Mouse (Mus musculus) E14TG2a.4 (cell line): ENCODE measurements around the gene Kcnip4.

Source experiments
- H3K27me3 ChIP-seq: 2 replicates; pipeline ENCODE4 v1.6.1; 2014; ENCODE audit warnings: low read length, control low read depth; ENCODE audit not compliant: insufficient read depth
- H3K36me3 ChIP-seq: 2 replicates; pipeline ENCODE4 v1.6.1; 2014; ENCODE audit warnings: low read length, control low read depth; ENCODE audit not compliant: insufficient read depth
- H3K4me1 ChIP-seq: replicated peaks from 2 replicates; pipeline ENCODE4 v1.6.1; 2014; ENCODE audit warnings: low read depth, low read length, control low read depth
- H3K4me3 ChIP-seq: replicated peaks from 2 replicates; pipeline ENCODE4 v1.5.1; 2014; ENCODE audit warnings: mild to moderate bottlenecking, low read length
- H3K9me3 ChIP-seq: 2 replicates; pipeline ENCODE4 v1.6.1; 2014; ENCODE audit warnings: low read length, control low read depth
- CTCF ChIP-seq: conservative IDR thresholded peaks from 2 replicates; pipeline ENCODE4 v1.5.1; 2014; ENCODE audit warnings: low read length
- NANOG ChIP-seq: IDR thresholded peaks from 2 replicates; pipeline ENCODE4 v1.6.1; 2014; ENCODE audit warnings: borderline replicate concordance, low read length, mixed read lengths
- POU5F1 ChIP-seq: IDR thresholded peaks from 2 replicates; pipeline ENCODE4 v1.6.1; 2014; ENCODE audit warnings: low read length, borderline replicate concordance

Kcnip4 gene

DNA sequence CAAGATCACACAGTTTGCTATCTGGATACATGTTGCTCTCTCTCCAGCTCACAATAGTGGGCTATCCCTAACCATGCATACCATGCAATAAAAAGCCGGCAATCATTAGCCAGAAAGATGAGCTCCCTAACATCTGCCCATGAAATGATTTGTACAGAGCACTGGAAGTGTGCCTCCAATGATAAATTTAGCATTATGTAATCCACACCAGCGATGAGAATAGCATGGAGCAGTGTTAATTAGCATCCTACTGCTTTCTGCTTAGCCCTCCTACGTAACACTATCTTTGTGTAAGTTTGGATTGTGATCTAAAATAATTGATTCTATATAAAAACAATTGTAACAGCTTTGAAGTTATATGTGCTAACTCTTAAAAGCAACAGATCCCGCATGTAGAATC lies 268.7 kb downstream of the Kcnip4 start:
- TF ChIP-seq CTCF, result no peak
- no peak for TF ChIP-seq POU5F1
- TF ChIP-seq NANOG, result no peak
- no peaks in the 10 kb centered on the region for H3K36me3 ChIP-seq
- H3K9me3 ChIP-seq, result no peaks in the 10 kb centered on the region
- no peak overlapping the region for H3K4me3 ChIP-seq
- no peaks in the 10 kb centered on the region for H3K27me3 ChIP-seq
- H3K4me1 ChIP-seq, result no peaks in the 10 kb centered on the region

DNA sequence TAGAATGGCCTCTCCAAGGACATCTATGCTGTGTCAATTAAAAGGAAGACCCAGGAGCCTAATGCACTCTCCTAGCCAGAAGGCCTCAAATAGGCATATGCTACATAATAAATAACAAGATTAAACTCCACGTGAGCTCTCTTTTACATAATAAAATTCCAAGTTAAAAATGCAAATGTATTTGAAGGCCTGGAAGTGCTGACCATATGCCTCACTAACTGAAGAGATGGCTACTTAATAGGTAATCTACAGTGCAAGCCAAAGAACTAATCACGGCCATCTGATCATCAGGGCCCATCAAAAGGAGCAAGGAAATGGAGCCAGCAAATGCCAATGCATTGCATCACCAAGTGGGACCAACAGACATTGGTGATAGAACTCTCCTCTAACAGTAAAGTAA lies 277.6 kb downstream of the Kcnip4 start:
- Histone ChIP-seq H3K4me3 (no peak overlapping the region), H3K4me1 (no peaks in the 10 kb centered on the region), H3K9me3 (no peaks in the 10 kb centered on the region), H3K36me3 (no peaks in the 10 kb centered on the region), H3K27me3 (no peaks in the 10 kb centered on the region)
- no peak for TF ChIP-seq NANOG
- TF ChIP-seq POU5F1, result no peak
- no peak for TF ChIP-seq CTCF

DNA sequence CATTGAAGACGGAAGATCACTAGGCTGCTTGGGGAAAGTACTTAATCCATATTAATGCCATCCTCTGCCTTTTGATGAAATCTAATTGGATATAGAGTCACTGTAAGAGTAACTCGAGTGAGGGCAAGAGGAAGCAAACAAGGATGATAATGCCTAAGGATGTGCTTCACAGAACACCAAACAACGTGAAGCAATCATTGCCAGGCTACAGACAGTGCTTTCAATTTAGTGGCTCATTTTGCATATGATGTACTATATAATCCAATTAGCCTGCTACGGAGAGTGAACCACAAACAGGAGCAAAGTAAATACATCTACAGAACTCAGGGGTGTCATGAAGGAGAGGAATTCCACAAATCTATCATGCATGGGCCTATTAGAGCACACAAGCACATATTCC lies 280.3 kb downstream of the Kcnip4 start:
- no peak overlapping the region for H3K4me3 ChIP-seq
- H3K4me1 ChIP-seq, result no peaks in the 10 kb centered on the region
- no peak for TF ChIP-seq NANOG
- TF ChIP-seq POU5F1, result no peak
- TF ChIP-seq CTCF, result no peak
- no peaks in the 10 kb centered on the region for H3K27me3 ChIP-seq
- no peaks in the 10 kb centered on the region for H3K36me3 ChIP-seq
- H3K9me3 ChIP-seq, result no peaks in the 10 kb centered on the region

DNA sequence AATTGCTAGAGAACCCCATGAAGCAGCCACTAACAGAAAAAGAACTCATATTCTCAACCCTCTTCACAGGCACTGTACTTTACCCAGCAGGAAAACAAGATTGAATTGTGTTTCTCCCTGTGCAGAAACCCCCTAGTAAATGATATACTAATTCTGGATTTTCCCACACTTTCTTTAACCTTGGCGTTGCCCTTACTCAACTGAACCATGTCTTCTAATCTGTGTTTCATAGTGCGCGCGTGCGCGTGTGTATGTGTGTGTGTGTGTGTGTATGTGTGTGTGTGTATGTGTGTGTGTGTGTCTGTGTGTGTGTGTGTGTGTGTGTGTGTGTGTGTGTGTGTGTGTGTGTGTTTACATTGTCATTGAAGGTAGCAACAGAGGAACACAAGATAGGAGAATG lies 283.0 kb downstream of the Kcnip4 start:
- no peak for TF ChIP-seq NANOG
- no peak for TF ChIP-seq CTCF
- TF ChIP-seq POU5F1, result no peak
- H3K4me1 ChIP-seq, result no peaks in the 10 kb centered on the region
- no peaks in the 10 kb centered on the region for H3K36me3 ChIP-seq
- H3K9me3 ChIP-seq, result no peaks in the 10 kb centered on the region
- H3K4me3 ChIP-seq, result no peak overlapping the region
- H3K27me3 ChIP-seq, result no peaks in the 10 kb centered on the region

DNA sequence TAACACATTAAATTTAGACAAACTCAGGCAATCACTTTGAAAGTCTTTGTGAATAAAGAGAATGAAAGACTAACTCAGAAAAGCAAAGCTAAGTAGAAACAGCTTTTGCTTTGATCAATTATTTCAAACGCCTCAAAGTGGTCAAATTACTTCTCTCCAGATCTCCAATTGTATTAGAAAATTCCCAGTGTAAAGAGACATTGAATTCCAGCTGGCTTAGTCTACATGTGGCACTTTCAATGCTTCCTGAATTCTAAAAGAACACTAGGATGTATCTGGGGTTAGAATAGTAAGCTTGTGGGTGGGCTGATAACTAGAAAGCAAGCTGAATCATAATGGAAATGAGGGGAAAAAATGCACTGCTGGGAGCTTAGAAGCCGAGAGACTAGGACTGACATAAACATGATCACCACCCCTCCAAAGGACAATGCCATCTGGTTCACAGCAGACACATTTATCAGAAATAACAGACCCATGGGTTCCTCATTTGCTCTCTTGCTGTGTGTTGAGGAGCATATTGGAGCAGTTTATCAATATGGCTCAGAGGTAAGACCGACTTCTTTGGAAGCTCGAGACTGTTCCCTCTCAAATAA lies 323.4 kb downstream of the Kcnip4 start:
- TF ChIP-seq CTCF, result no peak
- TF ChIP-seq NANOG, result no peak
- no peak for TF ChIP-seq POU5F1
- Histone ChIP-seq H3K4me1 (no peaks in the 10 kb centered on the region), H3K36me3 (no peaks in the 10 kb centered on the region), H3K9me3 (peaks cover 16% of the 10 kb centered on the region), H3K27me3 (no peaks in the 10 kb centered on the region), H3K4me3 (no peak overlapping the region)

DNA sequence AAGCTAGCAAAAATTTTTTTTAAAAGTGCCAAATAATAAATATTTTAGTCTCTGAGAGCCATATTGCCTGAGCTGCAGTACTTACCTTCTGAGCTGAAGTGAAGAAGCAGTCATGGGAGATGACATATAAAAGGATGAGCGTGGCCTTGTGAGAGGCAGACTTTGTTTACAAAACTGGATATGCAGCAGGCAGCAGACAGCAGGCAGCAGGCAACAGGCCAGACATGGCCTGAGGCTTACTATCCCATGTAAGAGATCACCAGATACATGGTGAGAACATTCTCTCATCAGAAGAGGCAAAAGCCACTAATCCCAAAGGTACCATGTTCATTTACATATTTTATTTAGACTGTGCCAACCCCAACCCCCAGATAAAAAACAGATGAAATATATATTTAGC lies 336.5 kb downstream of the Kcnip4 start:
- H3K36me3 ChIP-seq, result no peaks in the 10 kb centered on the region
- H3K9me3 ChIP-seq, result peaks cover 21% of the 10 kb centered on the region
- no peak overlapping the region for H3K4me3 ChIP-seq
- no peaks in the 10 kb centered on the region for H3K4me1 ChIP-seq
- TF ChIP-seq NANOG (no peak), CTCF (no peak), POU5F1 (no peak)
- no peaks in the 10 kb centered on the region for H3K27me3 ChIP-seq

DNA sequence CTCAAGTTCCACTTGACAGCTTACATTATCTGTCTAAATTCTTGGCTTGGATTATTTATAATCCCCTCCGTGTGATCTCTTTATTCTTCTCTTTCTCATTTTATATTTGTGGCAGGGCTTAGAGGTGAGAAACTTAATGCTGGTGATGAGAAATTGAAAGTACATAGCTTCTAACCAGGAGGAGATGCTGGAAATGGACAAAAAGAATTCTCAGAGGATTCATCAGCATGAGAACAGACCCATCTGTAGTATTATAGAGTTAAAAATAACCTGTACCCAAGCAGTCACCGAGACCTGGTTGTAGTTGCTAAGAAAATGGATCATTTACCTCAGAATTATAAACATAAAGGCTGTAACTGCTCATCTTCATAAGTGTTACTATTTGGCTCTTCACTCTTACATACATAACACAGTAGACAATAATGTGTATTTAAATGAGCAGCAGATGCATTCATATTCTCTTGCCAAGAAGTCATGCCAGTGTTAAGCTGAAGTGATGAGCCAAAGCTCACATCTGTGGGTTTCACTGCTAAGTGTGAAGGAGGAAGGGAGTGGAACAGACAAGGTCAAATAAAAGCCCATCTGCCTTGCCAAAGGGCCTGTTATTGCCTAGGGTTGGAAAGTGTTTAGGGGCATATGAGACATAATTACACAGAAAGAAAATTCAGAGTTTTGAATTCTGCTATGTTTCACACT lies 374.4 kb downstream of the Kcnip4 start:
- Histone ChIP-seq H3K27me3 (no peaks in the 10 kb centered on the region), H3K4me1 (no peaks in the 10 kb centered on the region), H3K9me3 (no peaks in the 10 kb centered on the region), H3K36me3 (no peaks in the 10 kb centered on the region), H3K4me3 (no peak overlapping the region)
- TF ChIP-seq POU5F1, result no peak

DNA sequence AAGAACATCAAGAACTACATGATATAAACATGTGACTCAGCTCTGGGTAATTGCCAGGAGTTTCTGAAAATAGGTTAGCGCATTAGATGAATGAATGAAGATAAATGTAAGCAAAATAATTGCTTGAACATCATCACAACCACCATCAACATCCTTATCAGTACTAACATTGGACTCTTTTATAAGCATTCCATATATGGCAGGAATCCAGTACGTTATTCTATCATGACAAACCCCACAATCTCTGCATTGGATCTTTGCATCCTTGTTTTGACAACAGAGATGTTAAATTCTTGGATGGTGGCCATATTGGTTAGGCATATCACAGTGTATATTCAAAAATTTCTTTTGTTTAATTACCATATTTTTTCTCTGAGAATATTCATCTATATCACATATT lies 375.0 kb downstream of the Kcnip4 start:
- H3K4me3 ChIP-seq, result no peak overlapping the region
- no peaks in the 10 kb centered on the region for H3K4me1 ChIP-seq
- no peaks in the 10 kb centered on the region for H3K9me3 ChIP-seq
- no peaks in the 10 kb centered on the region for H3K27me3 ChIP-seq
- TF ChIP-seq POU5F1 (no peak), NANOG (no peak), CTCF (no peak)
- no peaks in the 10 kb centered on the region for H3K36me3 ChIP-seq

DNA sequence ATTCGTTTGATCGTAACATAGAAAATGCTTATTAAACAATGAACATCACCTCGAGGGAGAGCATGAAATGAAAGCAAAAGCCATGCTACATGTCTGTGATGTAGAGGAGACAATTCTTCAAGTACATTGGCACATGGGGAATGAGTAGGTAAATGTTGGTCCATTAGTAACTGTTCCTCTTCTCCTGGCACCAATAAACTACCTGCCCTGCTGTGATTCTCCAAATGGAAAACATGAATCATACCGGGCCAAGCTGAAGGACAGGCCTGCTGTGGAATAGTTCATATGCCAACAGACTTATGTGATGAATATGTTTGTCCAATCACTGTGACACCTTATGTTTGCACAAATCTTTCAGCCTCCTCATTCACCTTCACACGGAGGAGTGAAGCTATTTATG lies 429.3 kb downstream of the Kcnip4 start:
- no peak overlapping the region for H3K4me3 ChIP-seq
- TF ChIP-seq CTCF (no peak), POU5F1 (no peak), NANOG (no peak)
- no peaks in the 10 kb centered on the region for H3K36me3 ChIP-seq
- no peaks in the 10 kb centered on the region for H3K4me1 ChIP-seq
- no peaks in the 10 kb centered on the region for H3K27me3 ChIP-seq
- H3K9me3 ChIP-seq, result no peaks in the 10 kb centered on the region
